Mouse (Mus musculus) inflammation-experienced regulatory T-cells, adult 6 months (primary cell): Measurements from ENCODE around the gene Sptb. TPM values are rescaled to one million over a fixed set of nuclear protein-coding genes. Genes with fewer than 3 reads are reported as not detected.

Experiments used
- ATAC-seq: one replicate; pipeline ENCODE4 v1.8.0; 2017
- polyA plus RNA-seq, 3 experiments: library from polyadenylated mRNA; unstranded; fragments of 100-300 nt; shearing (Covaris generic); gene quantifications; one replicate each; pipeline ENCODE4 v1.2.1; 2017

Gene Sptb
- polyA plus RNA-seq, 3 experiments from 2014 or later = 0.10 to 1.1 (median 0.95) TPM

DNA sequence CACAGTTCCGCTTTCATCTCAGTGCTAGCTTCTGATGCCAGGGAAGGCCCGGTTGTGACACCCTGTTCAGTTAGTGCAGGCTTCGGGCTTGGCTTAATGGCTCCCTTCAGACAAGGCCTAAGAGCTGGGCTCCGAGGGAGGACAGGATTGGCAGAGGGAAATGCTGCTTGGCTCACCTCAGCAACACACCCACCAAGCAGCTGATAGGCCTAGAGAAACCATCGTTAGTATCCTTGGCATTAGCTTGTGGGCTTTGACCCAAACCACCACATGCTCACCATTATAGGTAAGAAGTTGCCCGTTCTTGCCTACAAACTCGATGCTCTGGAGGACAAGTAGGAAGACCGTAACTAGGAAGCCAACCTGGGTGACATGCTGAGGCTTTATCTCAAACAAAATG lies 38.3 kb downstream of the Sptb start:
- no peak for ATAC-seq

DNA sequence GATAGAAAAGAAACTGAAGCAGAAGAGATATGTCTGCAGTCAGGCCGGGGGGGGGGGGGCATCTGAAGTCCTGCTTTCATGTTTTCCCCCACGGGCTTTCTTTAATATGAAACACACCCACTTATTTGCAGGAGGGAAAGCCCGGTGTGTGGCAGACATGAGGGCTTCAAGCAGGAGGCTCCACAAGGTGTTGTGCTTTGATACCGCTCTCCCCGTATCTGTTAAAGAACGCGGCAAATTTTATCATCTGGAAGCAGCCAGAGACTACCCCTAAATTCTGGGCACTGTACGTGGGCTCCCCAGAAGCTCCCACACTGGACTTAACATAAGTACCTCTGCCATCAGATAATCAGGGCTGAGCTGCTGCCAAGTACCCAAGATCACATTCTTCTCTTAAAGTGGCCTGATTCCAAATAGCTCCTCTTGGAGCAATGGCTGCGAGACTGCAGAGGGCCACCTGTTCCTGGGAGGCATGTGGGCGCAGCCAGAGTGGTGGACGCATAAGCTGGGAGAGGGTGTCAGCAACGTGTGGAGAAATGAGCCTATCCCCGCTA lies 39.7 kb downstream of the Sptb start:
- ATAC-seq = no peak

- ATAC-seq = no peak
Observed at GRCm38 (mm10) chr12:76669956-76670530, 40.3 kb downstream of the Sptb start.

DNA sequence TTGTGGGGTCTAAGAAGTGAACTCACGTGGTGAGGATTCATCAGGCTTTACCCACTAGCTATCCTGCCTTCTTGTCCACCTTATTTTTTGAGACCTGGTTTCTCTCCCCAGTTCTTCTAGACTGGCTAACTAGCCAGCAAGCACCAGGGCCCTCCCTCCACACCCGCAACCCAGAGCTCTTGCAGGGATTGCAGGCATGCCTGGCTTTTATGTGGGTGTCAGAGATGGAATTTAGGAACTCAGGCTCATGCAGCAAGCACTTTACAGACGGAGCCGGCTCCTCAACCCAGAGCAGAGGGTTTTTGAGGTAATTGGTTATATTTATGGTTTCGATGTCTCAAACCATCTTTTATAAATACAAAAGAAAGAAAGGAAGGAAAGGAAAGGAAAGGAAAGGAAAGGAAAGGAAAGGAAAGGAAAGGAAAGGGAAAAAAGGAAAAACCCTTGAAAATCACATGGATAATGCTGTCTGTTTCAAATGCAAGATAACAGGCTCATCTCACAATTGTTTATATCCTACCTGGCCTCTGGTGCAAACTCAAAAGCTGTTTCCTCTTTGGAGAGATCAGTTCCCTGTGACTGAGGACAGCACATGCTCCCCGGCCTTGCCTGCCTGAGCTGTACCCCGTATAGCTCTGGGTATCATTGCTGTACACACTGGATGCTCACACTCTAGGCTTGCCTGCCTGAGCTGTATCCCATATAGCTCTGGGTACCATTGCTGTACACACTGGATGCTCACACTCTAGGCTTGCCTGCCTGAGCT lies 41.5 kb downstream of the Sptb start:
- no peak for ATAC-seq

DNA sequence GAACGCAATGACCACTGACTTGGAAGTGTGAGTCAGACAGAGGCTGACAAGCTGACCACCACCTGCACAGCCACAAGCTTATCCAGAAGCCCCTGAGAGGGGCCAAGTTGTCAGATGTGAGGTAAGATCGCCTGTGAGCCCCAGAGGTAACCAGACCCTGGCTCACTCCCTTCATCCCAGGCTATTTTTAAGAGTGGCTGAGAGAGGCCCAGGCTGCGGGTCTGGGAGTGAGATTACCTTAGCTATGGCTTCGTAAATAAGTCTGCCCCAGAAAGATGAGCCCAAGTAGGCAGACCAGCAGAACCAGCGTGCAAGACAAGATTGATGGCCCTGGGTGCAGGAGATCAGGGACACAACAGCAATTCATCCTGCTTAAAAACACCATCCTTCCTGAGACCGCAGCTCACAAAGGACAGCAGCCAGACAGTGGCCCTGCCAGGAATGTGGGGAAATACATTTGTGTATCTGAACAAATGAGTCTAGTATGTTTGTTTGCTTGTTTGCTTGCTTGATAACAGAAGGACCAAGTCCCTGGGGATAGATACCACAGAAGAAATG lies 58.5 kb downstream of the Sptb start:
- no peak for ATAC-seq

DNA sequence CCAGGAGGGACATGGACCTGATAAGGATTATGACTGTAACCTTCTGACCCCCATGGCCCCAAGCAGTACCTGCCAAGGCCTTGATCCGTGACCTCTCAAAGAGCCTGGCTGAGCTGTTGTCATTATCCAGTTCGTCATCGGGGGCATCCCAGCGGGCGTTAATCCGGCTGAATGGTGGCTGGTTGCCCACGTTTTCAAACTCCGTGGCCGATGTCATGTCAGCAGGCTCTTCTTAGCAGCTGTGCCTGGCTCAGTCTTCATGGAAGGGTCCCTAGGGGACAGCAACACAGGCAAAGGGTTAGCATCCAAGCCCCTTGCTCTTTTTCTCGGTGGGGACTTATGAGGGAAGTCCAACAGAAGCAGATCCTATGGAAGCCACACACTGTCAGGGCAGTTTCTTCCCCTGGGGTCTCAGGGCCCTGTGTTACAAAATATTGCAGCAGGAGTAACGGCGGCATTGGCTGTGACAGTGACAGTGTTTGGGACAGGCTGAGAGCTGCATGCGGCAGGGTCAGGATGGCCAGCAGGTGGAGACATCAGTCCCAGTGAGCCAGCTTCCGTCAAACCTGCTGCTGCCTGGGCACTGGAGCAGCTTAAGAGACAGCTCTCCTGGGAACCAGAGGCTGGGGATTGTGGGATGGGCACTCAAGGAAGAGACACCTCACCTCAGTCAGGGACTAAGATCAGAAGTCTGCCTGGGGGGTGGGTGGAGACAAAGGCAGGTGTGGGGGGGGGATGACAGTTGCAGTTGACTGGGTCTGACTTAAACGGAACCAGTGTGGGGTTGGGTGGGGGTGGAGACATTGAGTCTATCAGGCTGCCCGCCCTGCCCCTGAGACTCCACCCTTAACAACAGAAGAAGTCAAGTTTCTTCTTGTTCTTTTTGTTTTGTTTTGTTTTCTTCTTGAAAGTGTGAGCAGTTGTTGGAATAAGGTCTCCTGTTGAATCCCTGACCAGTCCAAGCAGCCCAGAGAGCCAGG lies 60.3 kb downstream of the Sptb start:
- peak; percentile 79 for ATAC-seq

GRCm38 (mm10) chr12:76645222-76646110 lies 64.9 kb downstream of the Sptb start:
- no peak for ATAC-seq

GRCm38 (mm10) chr12:76643679-76644078 lies 66.7 kb downstream of the Sptb start:
- no peak for ATAC-seq

DNA sequence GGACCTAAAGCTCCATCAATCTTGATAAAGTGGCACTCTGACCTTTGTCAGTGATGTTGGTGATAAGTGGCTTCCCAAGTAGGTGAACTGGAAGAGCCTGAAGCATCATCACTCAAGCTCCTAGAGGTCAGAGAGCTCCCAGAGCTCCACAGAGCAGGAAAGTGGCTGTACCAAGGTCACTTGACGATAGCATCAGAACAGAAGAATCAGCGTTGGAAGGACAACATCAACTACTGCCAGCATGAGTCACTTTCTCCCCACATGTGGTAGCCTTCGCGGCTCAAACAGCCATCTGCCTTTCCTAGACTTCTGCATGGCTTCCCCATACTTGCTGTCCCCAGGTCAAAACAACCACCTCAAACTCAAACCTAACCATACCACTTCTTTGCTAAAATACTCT lies 67.7 kb downstream of the Sptb start:
- ATAC-seq = no peak

DNA sequence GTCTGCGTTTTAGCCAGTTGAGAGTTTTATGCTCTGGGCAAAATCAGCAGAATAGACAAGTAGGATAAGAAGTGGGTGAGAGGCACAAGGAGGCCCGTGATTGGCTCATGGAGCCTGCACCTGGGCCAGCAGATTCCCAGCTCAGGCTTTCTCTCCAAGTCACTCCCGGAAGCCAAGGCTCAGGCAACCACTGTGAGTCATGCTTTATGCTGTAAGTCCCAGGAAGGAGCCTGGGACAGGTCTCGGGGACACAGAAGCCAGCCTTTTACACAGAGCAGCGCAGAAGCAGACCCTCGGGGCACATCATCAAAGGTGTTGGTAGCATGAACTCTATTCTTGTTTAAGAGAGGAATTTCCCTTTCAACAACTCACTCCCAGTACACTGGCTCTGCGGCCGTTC lies 69.7 kb downstream of the Sptb start:
- ATAC-seq = no peak

GRCm38 (mm10) chr12:76634899-76635693 lies 75.3 kb downstream of the Sptb start:
- no peak for ATAC-seq

DNA sequence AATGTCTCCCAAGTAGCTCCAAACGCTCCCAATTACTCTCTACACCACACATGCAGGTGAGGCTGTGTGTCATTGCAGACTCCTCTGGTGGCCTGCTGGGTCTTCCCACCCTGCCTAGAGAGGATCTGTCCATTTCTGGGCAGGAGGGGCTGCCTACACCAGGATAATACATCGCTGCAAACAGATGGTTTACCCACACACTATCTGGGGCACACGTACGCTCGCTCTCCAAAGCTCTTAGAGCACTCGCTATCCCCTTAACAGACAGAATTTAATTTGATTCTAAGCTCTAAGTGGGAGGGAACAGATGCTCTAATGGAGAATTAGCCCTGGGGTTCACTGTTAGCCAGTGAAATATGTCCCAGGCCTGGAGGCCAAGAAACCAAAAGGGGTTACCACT lies 87.0 kb downstream of the Sptb start:
- ATAC-seq = no peak

GRCm38 (mm10) chr12:76619847-76620246 lies 90.5 kb downstream of the Sptb start:
- no peak for ATAC-seq

GRCm38 (mm10) chr12:76618175-76618574 lies 92.2 kb downstream of the Sptb start:
- ATAC-seq = no peak

- ATAC-seq = no peak
Observed at GRCm38 (mm10) chr12:76615580-76615937, 94.8 kb downstream of the Sptb start.

DNA sequence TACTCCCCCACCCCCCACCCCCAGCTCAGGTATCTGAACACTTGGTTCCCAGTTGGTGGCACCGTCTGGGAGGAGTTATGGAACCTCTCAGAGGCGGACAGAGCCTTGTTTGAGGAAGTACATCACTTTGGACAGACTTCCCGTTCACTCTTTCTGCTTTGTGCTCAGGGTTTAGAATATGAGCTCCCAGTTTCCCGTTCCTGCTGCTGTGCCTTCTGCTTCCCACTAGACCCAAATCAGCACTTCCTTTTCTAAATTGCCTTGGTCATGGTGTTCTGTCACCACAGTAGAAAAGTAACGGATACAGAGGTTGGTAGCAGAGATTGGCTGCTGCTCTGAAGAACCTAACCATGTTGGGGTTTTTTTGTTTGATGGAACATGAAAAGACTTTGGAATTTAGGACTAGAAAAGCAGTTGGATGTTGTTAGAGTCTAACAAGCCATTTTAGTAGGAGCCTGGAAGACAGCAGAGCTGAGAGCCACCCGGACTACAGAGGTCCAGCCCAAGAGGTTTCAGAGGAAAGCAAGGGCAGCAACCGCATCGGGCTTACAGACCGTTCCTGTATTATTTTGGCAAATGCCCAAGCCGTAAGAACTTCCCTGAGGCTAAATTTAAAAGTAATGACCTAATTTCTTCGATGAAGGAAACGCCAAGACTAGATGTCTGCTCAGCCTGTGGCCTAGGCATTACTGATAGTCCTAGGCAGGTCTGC lies 95.3 kb downstream of the Sptb start:
- ATAC-seq = no peak

- no peak for ATAC-seq
Observed at GRCm38 (mm10) chr12:76612621-76613020, 97.7 kb downstream of the Sptb start.

DNA sequence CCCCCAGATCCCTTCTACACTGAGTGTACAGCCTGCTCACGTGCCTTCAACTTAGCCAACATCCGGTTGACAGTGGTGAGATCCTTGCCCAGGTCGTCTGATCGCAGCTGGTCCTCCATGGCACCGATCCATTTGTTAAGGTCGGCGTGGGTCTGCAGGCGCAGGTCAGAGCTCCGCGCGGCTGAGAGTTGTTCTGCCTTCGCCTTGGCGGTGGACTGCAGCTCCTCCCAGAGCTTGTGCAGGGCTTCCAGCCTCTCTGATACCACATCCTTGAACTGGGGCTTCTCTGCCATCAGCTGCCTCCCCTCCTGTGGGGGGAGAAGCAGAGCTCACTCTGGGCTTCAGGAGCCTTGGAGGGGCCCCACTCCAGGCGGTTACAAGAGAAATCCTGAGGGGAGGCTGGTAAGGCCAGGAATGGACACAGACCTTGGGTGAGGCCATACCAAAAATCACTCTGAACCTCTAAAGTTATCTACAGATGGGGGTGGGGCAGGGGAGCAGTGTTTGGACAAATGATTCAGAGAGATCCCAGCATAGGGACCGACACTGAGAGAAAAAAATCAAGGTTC lies 101.3 kb downstream of the Sptb start:
- no peak for ATAC-seq

GRCm38 (mm10) chr12:76608241-76608640 lies 102.1 kb downstream of the Sptb start:
- no peak for ATAC-seq

- ATAC-seq = no peak
Observed at GRCm38 (mm10) chr12:76605837-76606236, 104.5 kb downstream of the Sptb start.
